ENCODE assay signal across 11 mouse cellular contexts in genomic region chr19:57367201-57367600, GRCm38 (mm10). TPM values are rescaled to one million over a fixed set of nuclear protein-coding genes. Genes with fewer than 3 reads are reported as not detected.
DNase-seq lines count a peak whose midpoint lies in the region; ATAC-seq and TF ChIP-seq lines count a peak whose summit lies in the region.
"Had no signal": no experiment of that assay in that cellular context is flagged by ENCODE, and none has a peak within 500 bp of the region (broad histone marks: within the 10 kb centered on the region; RNA-seq: fewer than 3 reads in every experiment).

No protein-coding gene starts in this region.

- H3K9ac ChIP-seq in intestine, embryonic 16.5 days (ENCODE audit: low read depth, low read length), result no peak overlapping the region

- H3K36me3 ChIP-seq in heart, embryonic 10.5 days, result peaks cover 39% of the 10 kb centered on the region
- H3K36me3 ChIP-seq in intestine, embryonic 16.5 days (ENCODE audit: control insufficient read depth, insufficient read depth, low read length), result peaks cover 2% of the 10 kb centered on the region; the same call in 1 of the 2 replicates

- no peaks in the 10 kb centered on the region for H3K27me3 ChIP-seq in heart, embryonic 10.5 days (ENCODE audit: insufficient read depth, poor library complexity, severe bottlenecking)
- H3K27me3 ChIP-seq in intestine, embryonic 16.5 days (replicated peaks; ENCODE audit: control insufficient read depth, insufficient read depth, low read length), result no peaks in the 10 kb centered on the region
- no peaks in the 10 kb centered on the region for H3K27me3 ChIP-seq in cerebellum, adult 2 months (ENCODE audit: control insufficient read depth, insufficient read depth, low read length)
- H3K27me3 ChIP-seq: CH12.LX had no signal

- peaks cover 64% of the 10 kb centered on the region for H3K4me1 ChIP-seq in heart, embryonic 10.5 days
- peaks cover 47% of the 10 kb centered on the region for H3K4me1 ChIP-seq in intestine, embryonic 16.5 days (ENCODE audit: control insufficient read depth, insufficient read depth, low read length)
- no peaks in the 10 kb centered on the region; the same call in 1 of the 2 replicates for H3K4me1 ChIP-seq in cerebellum, adult 2 months (ENCODE audit: control insufficient read depth, insufficient read depth, low read length)

- H3K9me3 ChIP-seq in heart, embryonic 10.5 days, result no peaks in the 10 kb centered on the region
- no peaks in the 10 kb centered on the region for H3K9me3 ChIP-seq in intestine, embryonic 16.5 days (ENCODE audit: control insufficient read depth, low read length)

- 38% methylated on average over 4 of the region's 4 CpGs for WGBS in heart, embryonic 10.5 days
- 54% methylated on average over 4 of the region's 4 CpGs for WGBS in intestine, embryonic 16.5 days
- 89% methylated on average over 4 of the region's 4 CpGs for WGBS in cerebellum, adult 2 months

- H3K4me3 ChIP-seq in heart, embryonic 10.5 days, result no peak overlapping the region
- no peak overlapping the region for H3K4me3 ChIP-seq in intestine, embryonic 16.5 days (ENCODE audit: low read length)
- H3K4me3 ChIP-seq in cerebellum, adult 2 months (replicated peaks; ENCODE audit: insufficient read depth, low read depth, low read length), result no peak overlapping the region

- H3K4me2 ChIP-seq in intestine, embryonic 16.5 days (ENCODE audit: low read depth, low read length), result no peak overlapping the region

- TF ChIP-seq POLR2A in cerebellum, adult 2 months (IDR thresholded peaks at IDR 0.05; ENCODE audit: borderline replicate concordance, insufficient read depth, low read length), result no peak

- peak; percentile 78 for DNase-seq in heart, embryonic 10.5 days (ENCODE audit: low spot score)
- no peak for DNase-seq in heart, adult 9 months (ENCODE audit: low spot score in 2 of 2)
- DNase-seq in NIH3T3 (ENCODE audit: low read depth), result peak; percentile 27
- peak; percentile 45 to 47 for DNase-seq in lung, postnatal 4 days
- no peak for DNase-seq in cerebellum, adult 2 months
- no peak for DNase-seq in right cerebral cortex, adult 18-20 months
- no peak for DNase-seq in thymus, adult 18-20 months
- DNase-seq: spleen, adult 18-20 months; thymus, postnatal 25 days had no signal

- TF ChIP-seq CTCF in cerebellum, adult 2 months (IDR thresholded peaks at IDR 0.05; ENCODE audit: borderline replicate concordance, insufficient read depth, low read depth, low read length), result no peak

- H3K27ac ChIP-seq in heart, embryonic 10.5 days, result peak overlapping the region; percentile 59
- H3K27ac ChIP-seq in intestine, embryonic 16.5 days (ENCODE audit: low read length), result peak overlapping the region; percentile 53
- no peak overlapping the region for H3K27ac ChIP-seq in cerebellum, adult 2 months (ENCODE audit: insufficient read depth, low read length)

- ATAC-seq in intestine, embryonic 16.5 days, result peak; percentile 47

RNA-seq across cellular contexts. Expression of gene Fam160b1, which starts 6.7 kb away (rescaled TPM):
- 11.2 and 11.8 TPM in 2 replicates for polyA plus RNA-seq in heart, embryonic 10.5 days (2016; fragmentation: Nextera tagmentation; extraction: Ambion mirVana)
- 9.9 and 11.8 TPM in 2 replicates for polyA plus RNA-seq in intestine, embryonic 16.5 days (2015; fragmentation: Nextera tagmentation; extraction: Ambion mirVana)
- 18.9 and 20.5 TPM in 2 replicates for polyA plus RNA-seq in cerebellum, adult 2 months (2012; rRNA removed)

RNA-seq across cellular contexts. Expression of gene Ablim1, which starts 52.5 kb away (rescaled TPM):
- 41.9 and 60.6 TPM in 2 replicates for polyA plus RNA-seq in heart, embryonic 10.5 days (2016; fragmentation: Nextera tagmentation; extraction: Ambion mirVana)
- polyA plus RNA-seq in intestine, embryonic 16.5 days (2015; fragmentation: Nextera tagmentation; extraction: Ambion mirVana), result 29.2 and 32.0 TPM in 2 replicates
- polyA plus RNA-seq in cerebellum, adult 2 months (2012; rRNA removed), result 110 and 130 TPM in 2 replicates

Comparison
In these comparisons a context has a peak if more than half of its experiments do, and no peak if none do; other contexts are left out.
1. DNase-seq: peak in heart, embryonic 10.5 days (single experiment), NIH3T3 (single experiment) and lung, postnatal 4 days (2 of 2); none in heart, adult 9 months (0 of 2), cerebellum, adult 2 months (0 of 2), right cerebral cortex, adult 18-20 months (single experiment) and thymus, adult 18-20 months (0 of 2).